Mouse (Mus musculus) adipocyte (in vitro differentiated cells): ENCODE measurements around the gene D3Ertd751e.
A peak's percentile ranks its signal among the peaks of the same experiment; 100 is the strongest.

Source experiments
- DNase-seq: peaks from one replicate; pipeline ENCODE4 v3.0.0-alpha.2; 2016; ENCODE audit warnings: low spot score

Gene D3Ertd751e

DNA sequence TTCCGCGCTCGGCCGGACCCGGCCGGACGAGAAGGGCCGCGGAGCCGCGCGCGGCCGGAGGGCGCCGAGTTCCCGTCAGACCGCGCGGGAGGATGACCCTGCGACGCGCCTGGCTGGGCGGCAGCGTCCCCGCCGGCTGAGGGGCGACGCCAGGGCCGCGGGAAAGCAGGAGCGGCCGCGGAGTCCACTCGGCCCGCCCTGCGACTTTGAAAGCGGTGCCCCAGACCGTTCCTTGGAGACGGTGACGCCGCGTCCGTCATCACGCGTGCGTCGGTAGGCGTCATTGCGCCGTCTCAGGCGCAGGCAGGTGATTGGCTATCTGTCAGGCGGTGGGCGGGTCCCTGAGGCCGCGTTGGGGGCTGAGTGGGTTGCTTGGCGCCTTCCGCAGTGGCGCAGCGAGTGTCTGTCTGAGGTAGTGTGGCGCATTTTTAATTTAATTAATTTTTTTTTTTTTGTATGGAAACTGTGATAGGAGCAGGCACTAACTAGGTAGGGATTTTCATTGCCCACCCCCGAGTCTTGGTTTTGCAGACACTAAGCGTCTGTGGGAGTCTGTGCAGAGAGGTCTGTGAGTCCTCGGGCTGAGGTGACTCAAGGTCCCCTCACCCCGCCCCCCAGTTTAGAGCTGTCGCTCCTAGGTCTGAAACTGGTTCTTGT, at the start of gene D3Ertd751e, which contains the start of gene Sclt1:
Gene D3Ertd751e, plus strand, starts transcription at position 334 of the 657 bp plus-strand sequence.
Gene Sclt1, minus strand, starts transcription at position 237 of the 657 bp plus-strand sequence.
- peak; percentile 95 for DNase-seq

DNA sequence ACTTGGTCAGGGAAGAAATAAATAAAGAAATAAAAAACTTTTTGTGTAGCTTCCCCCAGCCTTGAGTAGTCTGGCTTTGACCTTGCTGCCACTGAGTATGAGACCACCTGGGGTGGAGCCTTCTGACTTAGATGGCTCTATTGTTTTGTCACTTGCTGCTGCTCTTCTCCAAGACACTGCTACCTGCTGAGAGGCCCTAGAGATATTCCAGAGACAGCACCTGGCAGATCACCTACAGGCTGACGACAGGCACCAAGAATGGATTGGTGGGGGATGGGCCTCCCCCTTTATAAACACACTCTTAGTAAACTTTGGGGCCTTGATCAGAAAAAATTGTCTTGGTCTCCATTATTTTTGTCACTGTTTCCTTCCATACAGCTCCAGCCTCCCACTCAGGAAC, 46.7 kb upstream of the D3Ertd751e start:
- DNase-seq = no peak

GRCm38 (mm10) chr3:41741601-41742277, 672 bp upstream of the D3Ertd751e start:
- DNase-seq = peak; percentile 28

- peak; percentile 63 for DNase-seq
Measured at GRCm38 (mm10) chr3:41743436-41743835, 1.0 kb downstream of the D3Ertd751e start.

GRCm38 (mm10) chr3:41754556-41754955, 12.1 kb downstream of the D3Ertd751e start:
- no peak for DNase-seq

DNA sequence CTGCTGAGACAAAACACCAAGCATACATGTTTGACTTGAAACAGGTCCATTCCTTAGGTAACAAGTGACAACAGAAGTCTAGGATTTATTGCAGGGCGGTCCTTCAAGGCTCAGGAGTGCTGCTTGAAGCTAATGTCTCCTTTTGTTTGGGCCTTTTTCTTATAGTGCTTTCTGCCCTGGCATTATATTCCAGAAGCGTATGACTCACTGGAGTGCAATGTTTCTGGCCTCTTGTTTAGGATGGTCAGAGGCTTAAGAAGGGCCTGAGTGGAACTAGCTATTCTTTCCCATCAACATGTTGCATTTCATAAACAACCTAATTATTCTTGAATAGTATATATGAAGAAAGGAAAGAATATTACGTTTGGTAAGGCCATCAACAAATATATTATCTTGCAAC, 19.7 kb downstream of the D3Ertd751e start:
- no peak for DNase-seq

GRCm38 (mm10) chr3:41812447-41812846, 70.0 kb downstream of the D3Ertd751e start:
- no peak for DNase-seq
